Mouse (Mus musculus) kidney, embryonic 15.5 days (tissue): ENCODE measurements around the gene Rasgrp2. TPM values are rescaled to one million over a fixed set of nuclear protein-coding genes. Genes with fewer than 3 reads are reported as not detected.

Experiments used
- ATAC-seq: fragments of 200-750 bp; cut with Nextera tagmentation; replicated peaks from 2 replicates; pipeline ENCODE4 v1.8.0; 2017; ENCODE audit warnings: moderate TSS enrichment; ENCODE audit not compliant: low FRiP score
- H3K27ac ChIP-seq: fragments of 300-500 bp; sonication (generic); 2 replicates; pipeline ENCODE4 v1.5.1; 2015; ENCODE audit warnings: mild to moderate bottlenecking, inconsistent platforms
- H3K27me3 ChIP-seq: fragments of 300-500 bp; sonication (generic); 2 replicates; pipeline ENCODE4 v1.6.1; 2015; ENCODE audit warnings: inconsistent platforms
- H3K36me3 ChIP-seq: fragments of 300-500 bp; sonication (generic); 2 replicates; pipeline ENCODE4 v1.6.1; 2015; ENCODE audit warnings: inconsistent platforms
- H3K4me1 ChIP-seq: fragments of 300-500 bp; sonication (generic); 2 replicates; pipeline ENCODE4 v1.6.1; 2015; ENCODE audit warnings: inconsistent platforms
- H3K4me2 ChIP-seq: fragments of 300-500 bp; sonication (generic); 2 replicates; pipeline ENCODE4 v1.6.1; 2015; ENCODE audit warnings: moderate library complexity, mild to moderate bottlenecking, inconsistent platforms
- H3K4me3 ChIP-seq: fragments of 300-500 bp; sonication (generic); replicated peaks from 2 replicates; pipeline ENCODE4 v1.5.1; 2015; ENCODE audit warnings: mild to moderate bottlenecking, inconsistent platforms
- H3K9ac ChIP-seq: fragments of 300-500 bp; sonication (generic); 2 replicates; pipeline ENCODE4 v1.6.1; 2015; ENCODE audit warnings: mild to moderate bottlenecking, inconsistent platforms
- H3K9me3 ChIP-seq: fragments of 300-500 bp; sonication (generic); replicated peaks from 2 replicates; pipeline ENCODE4 v1.6.1; 2016; ENCODE audit warnings: inconsistent platforms
- WGBS: fragments of 180-500 bp; shearing (Covaris S2); methylation state at CpG from one replicate; pipeline ENCODE4 v1.1.7; 2015; ENCODE audit warnings: mixed read lengths; 5-methylcytosine and 5-hydroxymethylcytosine counted together
- polyA plus RNA-seq: library from polyadenylated mRNA; unstranded; fragments of >200 nt; fragmentation: Nextera tagmentation; extraction: Ambion mirVana; gene quantifications from 2 replicates; pipeline ENCODE4 v1.2.1, GENCODE M21; 2015

The Rasgrp2 gene
- 89.5 and 97.6 TPM in 2 replicates for polyA plus RNA-seq

DNA sequence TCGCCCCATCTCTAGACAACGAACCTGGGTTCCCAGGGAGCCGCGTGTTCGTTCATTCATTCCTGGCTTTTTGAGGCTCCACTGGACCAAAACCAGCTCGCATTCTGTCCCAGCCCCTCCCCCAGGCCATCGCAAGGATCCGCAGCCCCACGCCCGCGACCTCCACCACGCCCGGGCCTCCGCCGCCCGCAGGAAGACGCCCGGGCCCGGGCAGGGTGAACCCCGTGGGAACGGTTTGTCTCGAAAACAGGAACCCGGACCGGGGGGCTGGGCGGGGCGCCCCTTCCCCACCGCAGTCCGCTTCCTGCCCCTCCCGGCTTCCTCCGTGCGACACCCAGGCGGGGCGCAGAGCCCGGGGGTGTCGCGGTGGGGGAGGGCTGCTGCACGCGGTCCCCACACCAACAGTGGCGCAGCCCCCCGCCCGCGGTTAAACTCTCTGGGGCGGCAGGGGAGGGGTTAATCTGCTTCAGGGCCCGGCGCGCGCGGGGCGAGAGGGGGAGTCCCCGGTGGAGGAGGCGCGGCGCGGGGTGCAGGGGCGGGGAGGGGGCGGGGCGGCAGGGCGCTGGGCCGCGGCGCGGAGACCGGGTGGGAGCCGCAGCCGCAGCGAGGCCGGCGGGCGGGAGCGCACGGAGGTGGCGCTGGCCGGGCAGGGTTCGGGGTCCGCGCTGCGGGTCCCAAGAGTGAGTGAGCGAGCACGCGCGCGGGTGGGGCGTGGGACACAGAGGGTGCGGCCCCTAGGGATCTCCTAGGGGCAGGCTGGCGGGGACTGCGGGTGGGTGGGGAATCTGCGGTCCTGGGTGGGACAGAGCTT lies at the start of gene Rasgrp2:
Gene Rasgrp2 (plus strand): TSS at position 56 of the 811 bp plus-strand sequence.
- Histone ChIP-seq H3K9ac (peak within 1 kb of the TSS; percentile 48), H3K4me2 (peak within 1 kb of the TSS; percentile 91), H3K4me1 (peaks cover 61% of the 10 kb centered on the region), H3K27me3 (peaks cover 27% of the 10 kb centered on the region), H3K36me3 (no peaks in the 10 kb centered on the region), H3K9me3 (no peaks in the 10 kb centered on the region), H3K4me3 (peak within 1 kb of the TSS; percentile 54), H3K27ac (peak within 1 kb of the TSS; percentile 80)
- ATAC-seq: no peak
- under 1% methylated on average over 85 of the region's 87 CpGs for WGBS

DNA sequence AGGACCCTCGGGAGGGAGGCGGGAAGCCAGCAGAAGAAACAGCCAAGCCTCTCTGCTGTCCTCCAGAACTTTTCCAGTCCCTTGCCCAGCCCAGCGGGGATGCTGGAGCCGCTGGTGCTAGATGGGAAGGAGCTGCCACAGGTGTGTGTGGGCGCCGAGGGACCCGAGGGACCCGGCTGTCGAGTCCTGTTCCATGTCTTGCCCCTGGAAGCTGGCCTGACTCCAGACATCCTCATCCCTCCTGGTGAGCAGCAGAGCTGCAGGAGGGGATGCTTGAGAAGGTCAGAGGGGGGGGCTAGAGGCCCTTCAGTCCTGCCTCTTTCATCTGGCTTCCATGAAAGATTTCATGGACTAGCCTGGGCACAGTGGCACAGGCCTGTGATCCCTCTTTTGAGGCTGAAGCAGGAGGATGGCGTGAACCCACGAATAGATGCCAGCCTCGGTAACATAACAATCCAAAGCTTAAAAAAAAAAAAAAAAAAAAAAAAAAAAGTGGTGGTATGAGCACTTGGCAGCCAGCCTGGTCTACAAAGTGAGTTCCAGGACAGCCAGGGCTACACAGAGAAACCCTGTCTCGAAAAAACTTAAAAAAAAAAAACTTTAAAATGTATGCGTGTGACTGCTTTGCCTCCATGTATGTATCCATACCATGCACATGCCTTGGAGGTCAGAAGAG lies 47.6 kb upstream of the Rasgrp2 start:
- Histone ChIP-seq H3K4me3 (no peak overlapping the region), H3K4me1 (peaks cover 33% of the 10 kb centered on the region), H3K36me3 (peaks cover 45% of the 10 kb centered on the region), H3K27me3 (no peaks in the 10 kb centered on the region), H3K4me2 (no peak overlapping the region), H3K9ac (no peak overlapping the region), H3K27ac (no peak overlapping the region), H3K9me3 (no peaks in the 10 kb centered on the region)
- 65% methylated on average over 14 of the region's 14 CpGs for WGBS
- no peak for ATAC-seq

DNA sequence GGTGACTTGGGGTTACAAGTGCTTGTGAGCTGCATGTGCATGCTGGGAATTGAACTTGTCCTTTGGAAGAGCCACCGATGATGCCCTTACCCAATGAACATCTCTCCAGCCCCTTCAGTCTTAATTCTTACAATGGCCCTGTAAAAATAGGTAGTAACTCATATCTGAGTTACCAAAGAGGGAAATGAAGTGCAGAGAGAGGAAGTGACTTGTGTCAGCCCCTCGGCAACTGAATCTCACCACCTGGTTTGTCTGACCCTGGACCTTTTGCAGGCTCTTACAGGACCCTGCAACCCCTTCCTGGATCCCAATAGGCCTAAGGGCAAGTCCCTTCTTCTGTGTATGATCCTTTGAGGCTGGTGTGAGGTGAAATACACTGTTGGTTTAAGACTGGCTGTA lies 47.0 kb upstream of the Rasgrp2 start:
- ATAC-seq: no peak
- WGBS: 74% methylated on average over 2 of the region's 2 CpGs
- no peak overlapping the region for H3K27ac ChIP-seq
- no peaks in the 10 kb centered on the region for H3K9me3 ChIP-seq
- peaks cover 40% of the 10 kb centered on the region for H3K36me3 ChIP-seq
- H3K4me1 ChIP-seq: peaks cover 31% of the 10 kb centered on the region
- no peak overlapping the region for H3K4me3 ChIP-seq
- no peaks in the 10 kb centered on the region for H3K27me3 ChIP-seq
- no peak overlapping the region for H3K4me2 ChIP-seq
- H3K9ac ChIP-seq: no peak overlapping the region

DNA sequence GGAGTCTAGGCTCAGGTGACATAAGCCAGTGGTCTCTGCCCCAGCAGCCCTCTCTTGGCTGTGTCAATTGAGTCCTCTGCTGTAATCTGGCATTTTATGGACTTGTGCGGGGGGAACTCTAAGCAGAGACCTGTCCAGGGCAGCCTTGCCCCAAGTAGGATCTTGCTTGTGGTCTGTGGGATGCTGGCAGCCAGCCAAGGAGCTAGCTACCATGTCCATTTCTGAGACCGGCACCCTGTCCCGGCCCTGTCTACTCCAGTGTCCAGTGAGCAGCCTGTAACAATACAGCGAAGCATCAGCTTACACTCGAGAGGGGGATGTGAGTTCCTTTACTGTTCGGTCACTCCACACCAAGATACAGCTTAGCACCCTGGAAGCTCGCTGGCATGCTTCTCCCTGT lies 45.1 kb upstream of the Rasgrp2 start:
- WGBS: 51% methylated on average over 7 of the region's 7 CpGs
- H3K27me3 ChIP-seq: no peaks in the 10 kb centered on the region
- H3K36me3 ChIP-seq: peaks cover 30% of the 10 kb centered on the region
- no peak overlapping the region for H3K27ac ChIP-seq
- H3K4me3 ChIP-seq: no peak overlapping the region
- no peak overlapping the region for H3K4me2 ChIP-seq
- ATAC-seq: no peak
- H3K4me1 ChIP-seq: peaks cover 11% of the 10 kb centered on the region
- H3K9ac ChIP-seq: no peak overlapping the region
- H3K9me3 ChIP-seq: no peaks in the 10 kb centered on the region

DNA sequence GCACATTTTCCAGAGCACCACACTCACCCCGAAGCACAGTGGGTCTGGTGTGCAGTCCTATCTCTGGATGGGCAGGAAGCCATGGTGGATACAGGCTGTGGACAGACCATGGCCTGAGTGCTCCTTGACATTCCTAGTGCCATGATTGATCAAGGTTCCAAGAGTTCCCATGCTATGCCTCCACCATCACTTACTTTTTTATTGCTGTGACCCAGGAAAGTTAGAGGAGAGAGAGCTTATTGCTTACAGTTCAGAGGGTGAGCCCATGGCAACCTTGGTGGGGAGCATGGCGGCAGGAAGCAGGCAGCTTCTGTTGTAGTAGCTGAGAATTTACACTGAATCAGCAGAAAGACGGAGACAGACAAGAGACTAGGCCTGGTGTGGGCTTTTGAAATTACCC lies 37.8 kb upstream of the Rasgrp2 start:
- peaks cover 22% of the 10 kb centered on the region for H3K4me1 ChIP-seq
- H3K27ac ChIP-seq: no peak overlapping the region
- H3K4me2 ChIP-seq: no peak overlapping the region
- H3K4me3 ChIP-seq: no peak overlapping the region
- H3K27me3 ChIP-seq: no peaks in the 10 kb centered on the region
- 90% methylated on average over 3 of the region's 3 CpGs for WGBS
- no peak for ATAC-seq
- H3K9ac ChIP-seq: no peak overlapping the region
- H3K9me3 ChIP-seq: no peaks in the 10 kb centered on the region
- peaks cover 18% of the 10 kb centered on the region for H3K36me3 ChIP-seq

DNA sequence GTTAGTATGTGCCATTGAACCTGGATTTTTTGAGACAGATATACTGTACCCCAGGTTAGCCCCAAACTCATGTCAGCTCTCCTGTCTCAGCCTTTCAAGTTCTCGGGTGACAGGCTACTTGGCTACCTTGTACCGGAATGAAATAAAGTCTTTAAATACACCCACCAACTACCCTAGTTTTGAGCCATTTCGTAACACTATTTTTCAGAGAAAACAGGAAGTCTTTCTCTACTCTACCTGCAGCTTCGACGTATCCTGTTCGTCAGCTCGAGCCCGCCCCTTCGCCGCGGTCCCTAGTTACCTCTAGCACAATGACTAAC lies 36.1 kb upstream of the Rasgrp2 start:
- Histone ChIP-seq H3K4me2 (peak overlapping the region; percentile 80), H3K27ac (peak overlapping the region; percentile 98)
- 1% methylated on average over 11 of the region's 11 CpGs for WGBS

DNA sequence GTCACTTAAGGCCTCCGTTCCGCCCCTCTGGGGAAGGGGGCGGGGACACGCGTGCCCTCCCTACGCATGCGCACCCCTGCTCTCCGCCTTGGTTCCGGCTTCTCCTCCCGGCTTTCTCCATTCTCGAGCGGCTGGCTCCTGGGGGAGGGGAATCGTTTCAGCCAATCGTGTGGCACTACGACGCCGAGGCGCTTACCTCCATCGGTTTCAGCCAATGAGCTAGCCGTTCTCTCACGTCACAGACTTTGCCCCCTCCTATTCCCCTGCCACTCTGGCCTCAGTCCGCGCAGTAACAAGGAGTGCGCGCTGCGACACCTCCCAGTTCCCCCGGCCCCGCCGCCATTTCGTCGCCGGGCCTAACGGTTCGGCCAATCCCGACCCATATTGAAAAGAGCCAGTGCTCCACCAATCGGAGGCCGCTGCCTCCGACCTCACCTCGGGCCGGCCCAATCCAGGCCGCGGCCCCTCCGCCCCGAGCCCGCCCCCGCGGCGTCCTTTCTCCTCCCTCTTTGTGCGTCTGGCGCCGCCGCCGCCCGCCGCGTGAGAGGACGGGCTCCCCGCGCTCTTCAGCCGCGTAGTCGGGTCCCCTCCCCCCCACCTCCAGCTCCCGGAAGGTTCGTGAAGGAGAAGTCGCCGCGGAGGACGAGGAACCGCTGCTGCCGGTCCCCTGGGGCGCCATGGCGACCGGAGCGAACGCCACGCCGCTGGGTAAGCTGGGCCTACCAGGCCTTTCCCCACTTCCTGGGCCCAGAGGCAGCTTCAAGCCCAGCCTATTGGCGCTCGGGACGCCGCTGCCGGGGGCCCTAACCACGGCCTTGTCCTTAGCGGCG lies 35.5 kb upstream of the Rasgrp2 start, which contains the start of gene Sf1:
Gene Sf1 (plus strand): TSS at position 280 of the 830 bp plus-strand sequence.
- under 1% methylated on average over 84 of the region's 85 CpGs for WGBS
- peak; percentile 98 for ATAC-seq

More for the DNA sequence above, 36.1 kb upstream of the Rasgrp2 start:
- Histone ChIP-seq H3K36me3 (peaks cover 36% of the 10 kb centered on the region), H3K4me1 (peaks cover 31% of the 10 kb centered on the region), H3K9me3 (no peaks in the 10 kb centered on the region), H3K27me3 (no peaks in the 10 kb centered on the region), H3K9ac (peak overlapping the region; percentile 41), H3K4me3 (peak overlapping the region; percentile 96)
- no peak for ATAC-seq

DNA sequence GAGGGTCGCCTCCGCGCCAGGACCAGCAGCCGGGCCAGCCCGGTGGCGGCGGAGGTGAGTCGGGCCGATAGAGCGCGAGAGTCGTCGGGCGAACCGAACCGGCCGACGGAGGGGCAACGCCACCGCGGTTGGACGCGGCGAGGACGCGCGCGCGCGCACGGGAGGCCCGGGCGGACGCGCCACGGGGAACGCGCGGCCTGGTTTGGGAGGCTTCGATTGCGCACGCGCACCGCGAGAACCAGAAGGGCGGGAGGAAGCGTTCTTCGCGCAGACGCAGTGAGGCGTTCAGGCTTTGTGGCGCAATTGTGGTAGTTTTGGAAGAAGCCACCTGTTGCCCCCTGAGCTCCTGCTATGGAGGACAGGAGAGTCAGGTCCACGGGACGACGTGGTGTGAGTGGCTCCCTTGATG lies 34.8 kb upstream of the Rasgrp2 start:
- Histone ChIP-seq H3K4me1 (peaks cover 31% of the 10 kb centered on the region), H3K9me3 (no peaks in the 10 kb centered on the region), H3K4me2 (peak overlapping the region; percentile 80), H3K9ac (peak overlapping the region; percentile 99), H3K36me3 (peaks cover 48% of the 10 kb centered on the region), H3K27ac (peak overlapping the region; percentile 98), H3K4me3 (peak overlapping the region; percentile 96), H3K27me3 (no peaks in the 10 kb centered on the region)
- peak; percentile 2; the same call in 1 of the 2 replicates for ATAC-seq
- under 1% methylated on average over 55 of the region's 55 CpGs for WGBS

More for the DNA sequence above, 35.5 kb upstream of the Rasgrp2 start, which contains the start of gene Sf1:
- Histone ChIP-seq H3K9me3 (no peaks in the 10 kb centered on the region), H3K4me2 (peak within 1 kb of the TSS; percentile 80), H3K36me3 (peaks cover 42% of the 10 kb centered on the region), H3K27me3 (no peaks in the 10 kb centered on the region), H3K4me3 (peak within 1 kb of the TSS; percentile 96), H3K9ac (peak within 1 kb of the TSS; percentile 99), H3K27ac (peak within 1 kb of the TSS; percentile 98), H3K4me1 (peaks cover 31% of the 10 kb centered on the region)

DNA sequence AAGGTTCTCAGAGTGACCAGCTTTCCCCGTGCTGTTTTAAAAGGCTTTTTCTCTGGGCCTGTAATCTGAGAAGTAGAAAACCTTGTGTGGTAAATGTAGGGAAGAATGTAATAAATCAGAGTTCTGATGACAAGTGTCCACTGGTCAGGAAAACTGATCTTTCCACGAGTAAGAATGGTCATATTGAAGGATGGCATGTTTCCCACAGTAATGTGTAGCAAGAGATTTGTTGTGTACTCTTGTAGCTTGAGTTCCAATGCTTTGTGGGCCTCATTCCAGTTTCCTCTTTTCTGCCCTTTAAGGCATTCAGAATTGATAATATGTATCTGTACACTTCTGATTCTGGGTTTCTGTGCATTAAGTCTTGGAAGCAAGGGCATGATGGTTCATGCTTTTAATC lies 34.3 kb upstream of the Rasgrp2 start:
- Histone ChIP-seq H3K36me3 (peaks cover 53% of the 10 kb centered on the region), H3K27ac (peak overlapping the region; percentile 98; the same call in 1 of the 2 replicates), H3K4me3 (peak overlapping the region; percentile 96), H3K9me3 (no peaks in the 10 kb centered on the region), H3K27me3 (no peaks in the 10 kb centered on the region), H3K4me2 (peak overlapping the region; percentile 80), H3K9ac (peak overlapping the region; percentile 99), H3K4me1 (peaks cover 31% of the 10 kb centered on the region)
- ATAC-seq: no peak
- 0% methylated on average over 2 of the region's 2 CpGs for WGBS

DNA sequence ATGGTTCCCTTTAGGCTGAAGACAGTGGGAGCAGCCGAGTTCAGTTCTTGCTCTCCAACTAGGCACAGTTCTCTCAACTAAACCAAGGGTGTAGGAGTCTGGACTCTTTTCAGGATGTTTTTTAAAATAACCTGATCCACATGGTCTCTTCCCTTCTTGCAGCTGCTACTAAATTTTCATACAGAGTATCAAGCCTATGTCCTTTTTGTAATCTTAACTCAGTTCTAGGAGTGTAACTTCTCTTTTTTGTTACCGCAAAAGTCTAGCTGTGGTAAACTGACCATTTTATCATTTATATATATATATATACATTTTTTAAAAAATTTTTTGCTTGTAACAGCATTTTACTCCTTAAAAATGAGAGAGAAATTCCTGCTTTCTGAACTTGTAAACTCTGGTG lies 29.0 kb upstream of the Rasgrp2 start:
- peaks cover 19% of the 10 kb centered on the region for H3K4me1 ChIP-seq
- H3K9ac ChIP-seq: no peak overlapping the region
- H3K4me3 ChIP-seq: no peak overlapping the region
- peaks cover 98% of the 10 kb centered on the region for H3K36me3 ChIP-seq
- ATAC-seq: no peak
- no peaks in the 10 kb centered on the region for H3K9me3 ChIP-seq
- no peak overlapping the region for H3K27ac ChIP-seq
- H3K4me2 ChIP-seq: no peak overlapping the region
- 92% methylated on average over 2 of the region's 2 CpGs for WGBS
- H3K27me3 ChIP-seq: no peaks in the 10 kb centered on the region

DNA sequence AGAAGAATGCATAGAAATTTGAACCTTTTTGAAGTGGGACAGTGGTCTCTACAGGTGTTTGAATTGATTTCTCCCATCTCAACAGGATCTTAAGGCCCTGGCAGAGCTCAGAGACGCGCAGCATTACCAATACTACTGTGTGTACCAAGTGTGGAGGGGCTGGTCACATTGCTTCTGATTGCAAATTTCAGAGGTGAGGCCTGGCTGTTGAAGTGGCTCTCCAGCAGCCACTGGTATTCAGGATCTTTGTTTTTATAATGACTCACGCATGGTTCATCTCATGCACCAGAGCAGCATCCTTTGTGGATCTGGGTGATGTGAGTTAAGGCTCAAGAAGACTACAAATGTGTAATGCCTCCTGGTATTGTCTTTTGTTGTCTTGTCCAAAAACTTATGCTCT lies 26.7 kb upstream of the Rasgrp2 start:
- H3K4me3 ChIP-seq: no peak overlapping the region
- H3K9ac ChIP-seq: no peak overlapping the region
- H3K9me3 ChIP-seq: no peaks in the 10 kb centered on the region
- H3K27me3 ChIP-seq: no peaks in the 10 kb centered on the region
- H3K4me1 ChIP-seq: peaks cover 1% of the 10 kb centered on the region; the same call in 1 of the 2 replicates
- 92% methylated on average over 3 of the region's 3 CpGs for WGBS
- H3K27ac ChIP-seq: no peak overlapping the region
- peaks cover 99% of the 10 kb centered on the region for H3K36me3 ChIP-seq
- no peak overlapping the region for H3K4me2 ChIP-seq
- ATAC-seq: no peak
